Mouse (Mus musculus): ENCODE data around the gene Eprs. TPM values are rescaled to one million over a fixed set of nuclear protein-coding genes. Genes with fewer than 3 reads are reported as not detected.
A peak's percentile ranks its signal among the peaks of the same experiment; 100 is the strongest.

Eprs gene
- polyA plus RNA-seq, 1 experiment, result 94.5 TPM

DNA sequence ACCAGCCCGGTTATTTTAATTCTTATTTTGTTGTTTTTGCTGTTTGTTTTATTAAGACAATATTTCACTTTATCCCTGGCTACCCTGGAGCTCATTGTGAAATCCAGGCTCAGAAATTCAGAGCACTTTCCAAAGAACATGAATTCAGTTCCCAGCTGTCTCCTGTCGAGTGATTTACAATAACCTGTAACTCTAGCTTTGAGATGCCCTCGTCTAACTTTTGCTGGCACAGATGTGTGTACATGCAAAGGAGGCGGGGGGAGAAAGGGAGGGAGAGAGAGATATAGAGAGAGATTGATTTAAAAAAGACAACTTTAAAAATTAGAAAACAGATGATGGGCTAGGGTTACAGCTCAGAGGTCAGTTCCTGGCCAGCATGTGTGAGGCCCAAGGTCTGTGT lies 8.1 kb upstream of the Eprs start:
- TF ChIP-seq POLR2AphosphoS2 (IDR thresholded peaks at IDR 0.05; ENCODE audit: insufficient read length, low read depth) (no peak), TCF12 (IDR thresholded peaks at IDR 0.05; ENCODE audit: insufficient read depth, poor library complexity, severe bottlenecking) (no peak), SRF (IDR thresholded peaks at IDR 0.05; ENCODE audit: control insufficient read depth, insufficient read length, low read depth) (no peak), MYOD1 (IDR thresholded peaks at IDR 0.05; ENCODE audit: control insufficient read depth in 1 of 3, insufficient read length in 2 of 3, low read depth in 2 of 3) (no peak), POLR2A (IDR thresholded peaks at IDR 0.05; ENCODE audit: insufficient read length, low read depth) (no peak), USF1 (IDR thresholded peaks at IDR 0.05; ENCODE audit: low read depth) (no peak), E2F4 (IDR thresholded peaks at IDR 0.05; ENCODE audit: insufficient read depth) (no peak), MYOG (IDR thresholded peaks at IDR 0.05; ENCODE audit: control insufficient read depth in 1 of 3, insufficient read depth in 1 of 3, insufficient read length in 2 of 3, low read depth in 2 of 3) (no peak), REST (IDR thresholded peaks at IDR 0.05; ENCODE audit: insufficient read depth, insufficient read length) (no peak), CEBPB (IDR thresholded peaks at IDR 0.05; ENCODE audit: insufficient read depth, poor library complexity, severe bottlenecking) (no peak)
- Histone ChIP-seq H3K79me2 (ENCODE audit: control insufficient read depth, insufficient read depth) (no peaks in the 10 kb centered on the region), H3ac (ENCODE audit: control insufficient read depth, insufficient read length) (no peak overlapping the region), H3K27me3 (ENCODE audit: control insufficient read depth, insufficient read depth, insufficient read length) (no peaks in the 10 kb centered on the region), H3K36me3 (ENCODE audit: control insufficient read depth, insufficient read depth) (peaks cover 13% of the 10 kb centered on the region), H3K4me2 (ENCODE audit: low read depth) (no peak overlapping the region), H3K4me3 (no peak overlapping the region)

DNA sequence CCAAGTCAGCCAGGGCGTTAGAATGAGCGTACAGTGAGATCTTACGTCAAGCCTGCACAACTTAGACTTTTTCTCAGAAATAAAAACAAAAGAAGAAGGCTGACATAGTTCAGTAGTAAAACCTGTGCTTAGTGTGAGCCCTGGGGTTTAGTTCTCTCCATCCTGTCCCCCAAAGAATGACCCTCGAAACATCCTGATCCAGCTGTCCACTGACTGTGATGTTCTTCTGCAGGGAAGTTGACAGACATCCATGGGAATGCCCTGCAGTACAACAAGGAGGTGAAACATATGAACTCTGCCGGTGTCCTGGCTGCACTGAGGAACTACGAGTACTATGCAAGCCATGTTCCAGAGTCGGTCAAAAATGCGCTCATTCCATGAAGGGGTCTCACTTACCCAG lies 6.6 kb upstream of the Eprs start:
- TF ChIP-seq POLR2AphosphoS2 (IDR thresholded peaks at IDR 0.05; ENCODE audit: insufficient read length, low read depth), result no peak
- TF ChIP-seq E2F4 (IDR thresholded peaks at IDR 0.05; ENCODE audit: insufficient read depth), result no peak
- no peak for TF ChIP-seq MYOG (IDR thresholded peaks at IDR 0.05; ENCODE audit: control insufficient read depth in 1 of 3, insufficient read depth in 1 of 3, insufficient read length in 2 of 3, low read depth in 2 of 3)
- TF ChIP-seq TCF3 (IDR thresholded peaks at IDR 0.05; ENCODE audit: insufficient read length, low read depth), result no peak
- TF ChIP-seq MYOD1 (IDR thresholded peaks at IDR 0.05; ENCODE audit: control insufficient read depth in 1 of 3, insufficient read length in 2 of 3, low read depth in 2 of 3), result no peak
- no peak for TF ChIP-seq MAX (IDR thresholded peaks at IDR 0.05; ENCODE audit: low read depth)
- TF ChIP-seq CEBPB (IDR thresholded peaks at IDR 0.05; ENCODE audit: insufficient read depth, poor library complexity, severe bottlenecking), result no peak
- no peak for TF ChIP-seq REST (IDR thresholded peaks at IDR 0.05; ENCODE audit: insufficient read depth, insufficient read length)
- H3K4me3 ChIP-seq, result no peak overlapping the region
- no peak overlapping the region for H3ac ChIP-seq (ENCODE audit: control insufficient read depth, insufficient read length)
- H3K79me2 ChIP-seq (ENCODE audit: control insufficient read depth, insufficient read depth), result no peaks in the 10 kb centered on the region
- peaks cover 7% of the 10 kb centered on the region for H3K36me3 ChIP-seq (ENCODE audit: control insufficient read depth, insufficient read depth)
- H3K4me2 ChIP-seq (ENCODE audit: low read depth), result no peak overlapping the region
- no peaks in the 10 kb centered on the region for H3K27me3 ChIP-seq (ENCODE audit: control insufficient read depth, insufficient read depth, insufficient read length)

DNA sequence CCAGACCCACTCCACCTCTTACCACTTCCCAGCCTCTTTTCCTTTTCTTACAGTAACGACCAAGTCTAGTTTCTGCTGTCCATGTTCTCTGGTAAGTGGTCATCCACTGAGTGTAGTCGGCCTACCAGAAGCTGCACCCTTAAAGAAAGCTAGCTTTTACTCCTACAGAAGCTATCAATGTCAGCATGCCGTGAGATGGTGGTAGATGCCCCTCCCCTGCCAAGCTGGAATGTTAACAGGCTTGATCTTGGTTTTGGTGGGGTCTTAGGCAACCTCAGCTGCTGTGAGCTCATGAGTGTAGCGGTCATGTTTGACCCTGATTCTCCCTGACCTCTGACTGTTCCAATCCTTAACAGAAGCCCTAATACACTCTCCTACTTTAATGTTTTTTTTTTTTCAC lies 4.6 kb upstream of the Eprs start:
- no peak overlapping the region for H3K4me2 ChIP-seq (ENCODE audit: low read depth)
- H3K36me3 ChIP-seq (ENCODE audit: control insufficient read depth, insufficient read depth), result no peaks in the 10 kb centered on the region
- TF ChIP-seq USF1 (IDR thresholded peaks at IDR 0.05; ENCODE audit: low read depth), result no peak
- no peak for TF ChIP-seq E2F4 (IDR thresholded peaks at IDR 0.05; ENCODE audit: insufficient read depth)
- no peak for TF ChIP-seq CEBPB (IDR thresholded peaks at IDR 0.05; ENCODE audit: insufficient read depth, poor library complexity, severe bottlenecking)
- TF ChIP-seq MYOG (IDR thresholded peaks at IDR 0.05; ENCODE audit: control insufficient read depth in 1 of 3, insufficient read depth in 1 of 3, insufficient read length in 2 of 3, low read depth in 2 of 3), result no peak
- TF ChIP-seq SRF (IDR thresholded peaks at IDR 0.05; ENCODE audit: control insufficient read depth, insufficient read length, low read depth), result no peak
- no peak for TF ChIP-seq TCF3 (IDR thresholded peaks at IDR 0.05; ENCODE audit: insufficient read length, low read depth)
- TF ChIP-seq REST (IDR thresholded peaks at IDR 0.05; ENCODE audit: insufficient read depth, insufficient read length), result no peak
- no peak for TF ChIP-seq POLR2AphosphoS2 (IDR thresholded peaks at IDR 0.05; ENCODE audit: insufficient read length, low read depth)
- TF ChIP-seq MYOD1 (IDR thresholded peaks at IDR 0.05; ENCODE audit: control insufficient read depth in 1 of 3, insufficient read length in 2 of 3, low read depth in 2 of 3), result no peak
- TF ChIP-seq POLR2A (IDR thresholded peaks at IDR 0.05; ENCODE audit: insufficient read length, low read depth), result no peak
- no peak for TF ChIP-seq MAX (IDR thresholded peaks at IDR 0.05; ENCODE audit: low read depth)
- TF ChIP-seq TCF12 (IDR thresholded peaks at IDR 0.05; ENCODE audit: insufficient read depth, poor library complexity, severe bottlenecking), result no peak
- no peak overlapping the region for H3K4me3 ChIP-seq
- peaks cover under 1% of the 10 kb centered on the region for H3K79me2 ChIP-seq (ENCODE audit: control insufficient read depth, insufficient read depth)
- H3K27me3 ChIP-seq (ENCODE audit: control insufficient read depth, insufficient read depth, insufficient read length), result no peaks in the 10 kb centered on the region
- H3ac ChIP-seq (ENCODE audit: control insufficient read depth, insufficient read length), result no peak overlapping the region

DNA sequence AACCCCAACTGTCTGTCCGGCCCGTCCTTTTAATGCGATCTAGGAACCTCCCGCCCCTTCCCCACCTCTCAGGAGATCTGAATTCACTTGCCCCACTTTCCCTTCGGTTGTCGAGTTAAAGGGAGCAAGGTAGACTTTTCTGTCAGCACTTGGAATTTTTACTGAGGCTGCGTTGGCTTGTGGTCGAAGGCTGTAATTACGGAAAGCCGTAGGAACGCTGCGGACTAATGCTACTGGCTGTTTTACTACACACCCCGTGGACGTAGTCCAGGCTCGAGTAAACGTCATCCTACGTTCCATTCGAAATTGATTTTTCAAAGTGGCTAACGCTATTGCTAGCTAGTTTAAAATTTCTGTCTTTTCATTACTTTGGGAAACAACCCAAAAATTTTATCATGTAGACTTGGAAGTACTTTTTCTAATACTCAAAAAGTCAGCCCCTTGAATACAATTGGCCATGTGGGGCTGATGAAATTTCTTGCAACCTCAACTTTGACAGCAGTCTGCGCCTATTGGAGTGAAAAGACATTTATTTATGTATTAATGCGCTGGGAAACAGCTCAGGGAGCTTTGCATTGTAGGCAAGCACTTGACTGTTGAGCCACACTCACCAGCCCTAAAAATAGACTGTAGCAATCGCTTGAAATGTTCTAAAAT lies 810 bp downstream of the Eprs start:
- peaks cover 55% of the 10 kb centered on the region for H3K79me2 ChIP-seq (ENCODE audit: control insufficient read depth, insufficient read depth)
- H3K4me2 ChIP-seq (ENCODE audit: low read depth), result peak overlapping the region; percentile 92
- peak overlapping the region; percentile 71 for H3K4me3 ChIP-seq
- peak overlapping the region; percentile 76 for H3ac ChIP-seq (ENCODE audit: control insufficient read depth, insufficient read length)
- TF ChIP-seq MAX (IDR thresholded peaks at IDR 0.05; ENCODE audit: low read depth), result peak; percentile 95
- no peak for TF ChIP-seq E2F4 (IDR thresholded peaks at IDR 0.05; ENCODE audit: insufficient read depth)
- no peak for TF ChIP-seq SRF (IDR thresholded peaks at IDR 0.05; ENCODE audit: control insufficient read depth, insufficient read length, low read depth)
- TF ChIP-seq USF1 (IDR thresholded peaks at IDR 0.05; ENCODE audit: low read depth), result no peak
- TF ChIP-seq REST (IDR thresholded peaks at IDR 0.05; ENCODE audit: insufficient read depth, insufficient read length), result no peak
- no peak for TF ChIP-seq TCF12 (IDR thresholded peaks at IDR 0.05; ENCODE audit: insufficient read depth, poor library complexity, severe bottlenecking)
- TF ChIP-seq CEBPB (IDR thresholded peaks at IDR 0.05; ENCODE audit: insufficient read depth, poor library complexity, severe bottlenecking), result peak; percentile 99
- TF ChIP-seq TCF3 (IDR thresholded peaks at IDR 0.05; ENCODE audit: insufficient read length, low read depth), result no peak
- TF ChIP-seq MYOD1 (IDR thresholded peaks at IDR 0.05; ENCODE audit: control insufficient read depth in 1 of 3, insufficient read length in 2 of 3, low read depth in 2 of 3), result no peak
- TF ChIP-seq POLR2AphosphoS2 (IDR thresholded peaks at IDR 0.05; ENCODE audit: insufficient read length, low read depth), result peak; percentile 71
- TF ChIP-seq POLR2A (IDR thresholded peaks at IDR 0.05; ENCODE audit: insufficient read length, low read depth), result peak; percentile 35
- no peak for TF ChIP-seq MYOG (IDR thresholded peaks at IDR 0.05; ENCODE audit: control insufficient read depth in 1 of 3, insufficient read depth in 1 of 3, insufficient read length in 2 of 3, low read depth in 2 of 3)
- peaks cover 6% of the 10 kb centered on the region for H3K36me3 ChIP-seq (ENCODE audit: control insufficient read depth, insufficient read depth)
- no peaks in the 10 kb centered on the region for H3K27me3 ChIP-seq (ENCODE audit: control insufficient read depth, insufficient read depth, insufficient read length)

Measured in myocyte (in vitro differentiated cells).